Mouse (Mus musculus): ENCODE measurements around the gene Pbx2. TPM values are rescaled to one million over a fixed set of nuclear protein-coding genes. Genes with fewer than 3 reads are reported as not detected.

The Pbx2 gene
- polyA plus RNA-seq, 1 experiment from 2014 or later, result 3.2 TPM

DNA sequence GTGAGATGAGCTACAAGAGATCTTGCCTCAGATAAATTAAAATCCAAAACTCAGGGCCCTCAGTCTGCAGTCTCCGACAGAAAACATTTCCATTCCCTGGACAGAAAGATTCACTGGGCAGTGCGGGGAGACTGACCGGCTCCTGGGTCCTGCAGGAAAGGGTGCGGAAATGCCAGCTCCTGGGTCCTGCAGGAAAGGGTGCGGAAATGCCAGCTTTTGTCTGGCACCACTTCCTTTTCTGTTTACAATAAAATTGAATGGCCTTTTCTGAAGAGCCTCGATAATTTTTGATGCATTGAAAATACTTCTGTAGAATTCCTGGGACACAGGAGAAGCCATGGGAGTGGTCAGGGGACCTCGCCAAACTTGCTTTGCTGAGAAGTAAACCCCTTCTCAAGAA, 31.9 kb upstream of the Pbx2 start:
- H3K9me3 ChIP-seq (replicated peaks; ENCODE audit: control insufficient read depth, low read length), result no peaks in the 10 kb centered on the region
- H3K4me2 ChIP-seq (ENCODE audit: low read depth, low read length), result no peak overlapping the region
- H3K27ac ChIP-seq (ENCODE audit: low read length), result no peak overlapping the region
- no peaks in the 10 kb centered on the region for H3K27me3 ChIP-seq (ENCODE audit: control insufficient read depth, insufficient read depth, low read depth, low read length)
- whole genome bisulfite sequencing (ENCODE audit: insufficient replicate concordance), result 73% methylated on average over 7 of the region's 7 CpGs
- no peak for ATAC-seq (ENCODE audit: low read depth)
- H3K4me1 ChIP-seq (ENCODE audit: control insufficient read depth, low read depth, low read length), result peaks cover 2% of the 10 kb centered on the region
- H3K36me3 ChIP-seq (ENCODE audit: control insufficient read depth, insufficient read depth), result no peaks in the 10 kb centered on the region
- no peak overlapping the region for H3K4me3 ChIP-seq (ENCODE audit: low read depth, low read length)
- H3K9ac ChIP-seq (ENCODE audit: low read depth, low read length), result no peak overlapping the region

DNA sequence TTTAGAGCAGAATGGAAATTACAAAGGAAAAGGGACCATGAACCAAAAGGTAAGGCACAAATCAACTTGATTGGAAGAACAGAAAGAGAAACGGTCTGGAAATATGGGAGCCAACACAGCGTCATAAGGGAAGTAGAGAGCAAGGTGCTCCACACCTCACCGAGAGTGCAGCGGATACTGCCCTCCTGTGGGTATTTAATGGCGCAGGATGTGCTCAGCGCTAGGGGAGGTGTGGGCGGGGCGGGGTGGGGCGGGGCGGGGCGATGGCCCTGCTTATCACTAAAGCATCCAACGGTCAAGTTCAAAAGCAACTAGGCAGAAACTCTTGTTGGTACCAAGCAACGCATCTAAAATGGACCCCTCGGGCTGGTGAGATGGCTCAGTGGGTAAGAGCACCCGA, 31.2 kb upstream of the Pbx2 start:
- 0 out of 2 replicates have a peak, but pooled peaks have one; percentile 32 for ATAC-seq (ENCODE audit: low read depth)
- Histone ChIP-seq H3K27ac (ENCODE audit: low read length) (no peak overlapping the region), H3K4me2 (ENCODE audit: low read depth, low read length) (no peak overlapping the region), H3K27me3 (ENCODE audit: control insufficient read depth, insufficient read depth, low read depth, low read length) (no peaks in the 10 kb centered on the region), H3K9ac (ENCODE audit: low read depth, low read length) (no peak overlapping the region), H3K4me3 (ENCODE audit: low read depth, low read length) (no peak overlapping the region), H3K9me3 (replicated peaks; ENCODE audit: control insufficient read depth, low read length) (no peaks in the 10 kb centered on the region), H3K4me1 (ENCODE audit: control insufficient read depth, low read depth, low read length) (peaks cover 2% of the 10 kb centered on the region), H3K36me3 (ENCODE audit: control insufficient read depth, insufficient read depth) (no peaks in the 10 kb centered on the region)
- WGBS (ENCODE audit: insufficient replicate concordance), result 31% methylated on average over 15 of the region's 15 CpGs

DNA sequence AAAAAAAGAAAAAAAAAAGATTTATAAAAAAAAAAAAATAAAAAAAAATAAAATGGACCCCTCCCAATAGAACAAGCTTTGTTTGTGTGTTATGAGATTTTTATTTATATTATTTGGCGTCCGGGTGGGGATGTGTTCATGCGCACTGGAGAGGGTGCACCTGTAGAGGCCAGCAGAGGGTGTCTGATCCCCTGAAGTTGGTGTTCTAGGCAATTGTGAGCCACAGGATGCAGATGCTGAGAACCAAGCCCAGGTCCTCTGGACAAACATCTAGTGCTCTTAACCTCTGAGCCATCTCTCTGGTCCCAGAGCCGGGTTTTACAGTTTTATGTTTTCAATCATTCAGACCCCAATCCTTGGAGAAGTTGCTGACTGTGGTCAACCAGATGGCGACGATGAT, 30.6 kb upstream of the Pbx2 start:
- H3K27ac ChIP-seq (ENCODE audit: low read length), result no peak overlapping the region
- H3K4me3 ChIP-seq (ENCODE audit: low read depth, low read length), result no peak overlapping the region
- no peak overlapping the region for H3K4me2 ChIP-seq (ENCODE audit: low read depth, low read length)
- no peak for ATAC-seq (ENCODE audit: low read depth)
- H3K9ac ChIP-seq (ENCODE audit: low read depth, low read length), result no peak overlapping the region
- 74% methylated on average over 6 of the region's 6 CpGs for WGBS (ENCODE audit: insufficient replicate concordance)
- H3K9me3 ChIP-seq (replicated peaks; ENCODE audit: control insufficient read depth, low read length), result no peaks in the 10 kb centered on the region
- peaks cover 2% of the 10 kb centered on the region for H3K4me1 ChIP-seq (ENCODE audit: control insufficient read depth, low read depth, low read length)
- H3K27me3 ChIP-seq (ENCODE audit: control insufficient read depth, insufficient read depth, low read depth, low read length), result no peaks in the 10 kb centered on the region
- H3K36me3 ChIP-seq (ENCODE audit: control insufficient read depth, insufficient read depth), result no peaks in the 10 kb centered on the region

DNA sequence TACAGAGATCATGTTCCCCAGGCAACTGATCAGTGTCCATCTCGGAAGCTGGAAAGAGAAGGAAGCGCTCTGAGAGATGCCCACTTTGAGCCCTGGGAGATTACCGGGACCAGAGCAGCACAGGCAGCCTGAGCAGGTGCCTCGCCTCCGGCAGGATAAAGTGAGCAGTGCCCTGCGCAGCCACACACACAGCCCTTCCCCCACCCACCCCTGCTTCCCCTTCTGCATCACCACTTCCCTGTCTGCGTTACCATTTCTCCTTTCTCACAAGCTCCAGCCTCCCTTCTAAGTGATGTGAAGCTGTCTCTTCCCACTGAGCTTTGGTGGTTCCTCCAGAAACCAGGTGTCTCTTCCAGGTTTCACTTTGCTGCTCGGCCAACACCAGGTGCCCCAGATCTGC, 29.9 kb upstream of the Pbx2 start:
- H3K9me3 ChIP-seq (replicated peaks; ENCODE audit: control insufficient read depth, low read length), result no peaks in the 10 kb centered on the region
- no peaks in the 10 kb centered on the region for H3K36me3 ChIP-seq (ENCODE audit: control insufficient read depth, insufficient read depth)
- no peak overlapping the region for H3K9ac ChIP-seq (ENCODE audit: low read depth, low read length)
- ATAC-seq (ENCODE audit: low read depth), result no peak
- WGBS (ENCODE audit: insufficient replicate concordance), result 13% methylated on average over 8 of the region's 8 CpGs
- H3K4me1 ChIP-seq (ENCODE audit: control insufficient read depth, low read depth, low read length), result peaks cover 2% of the 10 kb centered on the region
- H3K4me3 ChIP-seq (ENCODE audit: low read depth, low read length), result no peak overlapping the region
- no peaks in the 10 kb centered on the region for H3K27me3 ChIP-seq (ENCODE audit: control insufficient read depth, insufficient read depth, low read depth, low read length)
- H3K27ac ChIP-seq (ENCODE audit: low read length), result 0 out of 2 replicates have a peak overlapping the region, but pooled peaks have one; percentile 13
- H3K4me2 ChIP-seq (ENCODE audit: low read depth, low read length), result no peak overlapping the region

DNA sequence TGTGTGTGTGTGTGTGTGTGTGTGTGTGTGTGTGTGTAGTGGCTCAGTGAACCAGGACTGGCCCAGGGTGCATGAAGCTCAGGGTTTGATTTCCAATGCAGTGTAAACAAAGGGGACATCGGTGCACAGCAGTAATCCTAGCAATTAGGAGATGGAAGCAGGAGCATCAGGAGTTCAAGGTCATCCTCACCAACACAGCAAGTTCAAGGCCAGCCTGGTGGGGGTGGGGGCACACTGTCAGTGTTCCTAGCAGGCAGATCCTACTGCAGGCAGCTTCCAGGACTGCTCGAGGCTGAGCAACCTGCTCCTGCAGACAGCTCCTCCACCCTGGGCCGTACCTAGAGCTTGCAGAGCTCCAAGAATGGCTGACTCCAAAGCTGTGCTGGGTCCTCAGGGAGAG, 28.5 kb upstream of the Pbx2 start:
- ATAC-seq (ENCODE audit: low read depth), result no peak
- Histone ChIP-seq H3K36me3 (ENCODE audit: control insufficient read depth, insufficient read depth) (no peaks in the 10 kb centered on the region), H3K9ac (ENCODE audit: low read depth, low read length) (no peak overlapping the region), H3K9me3 (replicated peaks; ENCODE audit: control insufficient read depth, low read length) (no peaks in the 10 kb centered on the region), H3K4me2 (ENCODE audit: low read depth, low read length) (no peak overlapping the region), H3K4me1 (ENCODE audit: control insufficient read depth, low read depth, low read length) (peaks cover 2% of the 10 kb centered on the region), H3K27ac (ENCODE audit: low read length) (no peak overlapping the region), H3K27me3 (ENCODE audit: control insufficient read depth, insufficient read depth, low read depth, low read length) (no peaks in the 10 kb centered on the region; the same call in 1 of the 2 replicates), H3K4me3 (ENCODE audit: low read depth, low read length) (no peak overlapping the region)
- 55% methylated on average over 3 of the region's 3 CpGs for WGBS (ENCODE audit: insufficient replicate concordance)

DNA sequence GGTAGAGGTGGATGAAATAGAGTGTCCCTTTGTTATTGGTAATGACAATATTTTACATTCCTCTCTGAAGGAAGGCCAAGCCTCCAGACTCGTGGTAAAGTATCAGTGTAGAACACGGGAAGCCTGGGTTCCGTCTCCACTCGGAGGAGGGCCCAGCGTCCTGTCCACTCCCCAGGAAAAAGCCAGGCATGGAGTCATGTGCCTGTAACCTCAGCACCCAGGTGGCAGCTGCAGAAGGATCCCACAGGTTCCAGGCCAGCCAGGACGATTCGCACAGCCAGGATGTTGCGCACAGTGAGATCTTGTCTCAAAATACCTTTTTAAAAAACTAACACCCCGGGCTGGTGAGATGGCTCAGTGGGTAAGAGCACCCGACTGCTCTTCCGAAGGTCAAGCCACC, 27.7 kb upstream of the Pbx2 start:
- H3K27ac ChIP-seq (ENCODE audit: low read length), result no peak overlapping the region
- H3K4me2 ChIP-seq (ENCODE audit: low read depth, low read length), result no peak overlapping the region
- no peak for ATAC-seq (ENCODE audit: low read depth)
- no peak overlapping the region for H3K9ac ChIP-seq (ENCODE audit: low read depth, low read length)
- H3K4me3 ChIP-seq (ENCODE audit: low read depth, low read length), result no peak overlapping the region
- H3K36me3 ChIP-seq (ENCODE audit: control insufficient read depth, insufficient read depth), result no peaks in the 10 kb centered on the region
- 66% methylated on average over 11 of the region's 11 CpGs for WGBS (ENCODE audit: insufficient replicate concordance)
- no peaks in the 10 kb centered on the region; the same call in 1 of the 2 replicates for H3K27me3 ChIP-seq (ENCODE audit: control insufficient read depth, insufficient read depth, low read depth, low read length)
- H3K9me3 ChIP-seq (replicated peaks; ENCODE audit: control insufficient read depth, low read length), result no peaks in the 10 kb centered on the region
- peaks cover 2% of the 10 kb centered on the region for H3K4me1 ChIP-seq (ENCODE audit: control insufficient read depth, low read depth, low read length)

DNA sequence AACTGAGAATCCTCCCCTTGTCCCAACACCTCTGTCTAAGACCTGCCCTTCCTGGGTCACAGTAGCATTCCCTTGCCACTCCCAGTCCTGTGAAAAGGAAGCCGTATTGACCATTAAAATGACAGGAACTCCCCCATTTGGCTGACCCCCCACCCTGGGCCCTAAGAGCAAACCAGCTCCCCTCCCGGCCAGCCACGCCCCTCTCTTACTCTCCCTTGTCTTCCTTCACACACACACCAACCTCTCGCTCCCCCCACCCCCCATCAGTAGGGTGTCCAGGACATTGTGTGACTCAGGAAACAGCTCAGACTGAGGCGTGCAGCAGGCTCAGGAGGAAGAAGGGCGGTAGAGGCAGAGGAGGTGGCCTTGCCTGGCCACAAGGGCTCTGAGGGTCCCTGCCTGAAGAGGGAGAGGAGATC, 27.1 kb upstream of the Pbx2 start, which contains the start of gene Notch4:
Gene Notch4 (plus strand): TSS at position 266 of the 419 bp plus-strand sequence.
- no peaks in the 10 kb centered on the region for H3K36me3 ChIP-seq (ENCODE audit: control insufficient read depth, insufficient read depth)
- H3K4me3 ChIP-seq (ENCODE audit: low read depth, low read length), result no peak within 1 kb of the TSS
- ATAC-seq (ENCODE audit: low read depth), result 0 out of 2 replicates have a peak, but pooled peaks have one; percentile 30
- H3K27me3 ChIP-seq (ENCODE audit: control insufficient read depth, insufficient read depth, low read depth, low read length), result no peaks in the 10 kb centered on the region; the same call in 1 of the 2 replicates
- H3K4me2 ChIP-seq (ENCODE audit: low read depth, low read length), result no peak within 1 kb of the TSS
- H3K27ac ChIP-seq (ENCODE audit: low read length), result peak within 1 kb of the TSS; percentile 41; the same call in 1 of the 2 replicates
- H3K9me3 ChIP-seq (replicated peaks; ENCODE audit: control insufficient read depth, low read length), result no peaks in the 10 kb centered on the region
- H3K9ac ChIP-seq (ENCODE audit: low read depth, low read length), result no peak within 1 kb of the TSS
- WGBS (ENCODE audit: insufficient replicate concordance), result 4% methylated on average over 6 of the region's 6 CpGs
- H3K4me1 ChIP-seq (ENCODE audit: control insufficient read depth, low read depth, low read length), result peaks cover 2% of the 10 kb centered on the region

DNA sequence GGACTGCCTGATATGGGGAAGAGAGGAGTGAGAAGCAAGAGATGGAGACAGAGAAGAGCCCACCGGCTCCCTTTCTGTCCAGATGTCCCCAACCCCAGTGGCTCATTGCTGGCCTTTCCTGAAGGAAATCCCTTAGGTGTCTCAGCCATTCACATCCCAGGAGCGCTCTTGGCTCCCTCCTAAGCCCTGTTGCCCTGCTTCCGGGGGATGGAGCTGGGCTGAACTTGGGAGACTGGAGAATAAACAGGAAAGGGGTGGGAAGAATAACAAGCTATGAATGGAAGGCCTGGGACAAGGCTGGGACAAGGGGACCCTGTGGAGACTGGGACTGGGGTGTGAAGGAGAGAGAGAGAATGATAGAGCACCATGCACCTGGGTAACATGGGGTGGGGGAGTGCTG, 26.3 kb upstream of the Pbx2 start:
- Histone ChIP-seq H3K27ac (ENCODE audit: low read length) (no peak overlapping the region), H3K4me3 (ENCODE audit: low read depth, low read length) (no peak overlapping the region), H3K9ac (ENCODE audit: low read depth, low read length) (no peak overlapping the region), H3K4me1 (ENCODE audit: control insufficient read depth, low read depth, low read length) (peaks cover 2% of the 10 kb centered on the region), H3K36me3 (ENCODE audit: control insufficient read depth, insufficient read depth) (no peaks in the 10 kb centered on the region), H3K27me3 (ENCODE audit: control insufficient read depth, insufficient read depth, low read depth, low read length) (no peaks in the 10 kb centered on the region; the same call in 1 of the 2 replicates), H3K9me3 (replicated peaks; ENCODE audit: control insufficient read depth, low read length) (no peaks in the 10 kb centered on the region), H3K4me2 (ENCODE audit: low read depth, low read length) (no peak overlapping the region)
- 46% methylated on average over 3 of the region's 3 CpGs for WGBS (ENCODE audit: insufficient replicate concordance)
- ATAC-seq (ENCODE audit: low read depth), result peak; percentile 43; the same call in 1 of the 2 replicates

DNA sequence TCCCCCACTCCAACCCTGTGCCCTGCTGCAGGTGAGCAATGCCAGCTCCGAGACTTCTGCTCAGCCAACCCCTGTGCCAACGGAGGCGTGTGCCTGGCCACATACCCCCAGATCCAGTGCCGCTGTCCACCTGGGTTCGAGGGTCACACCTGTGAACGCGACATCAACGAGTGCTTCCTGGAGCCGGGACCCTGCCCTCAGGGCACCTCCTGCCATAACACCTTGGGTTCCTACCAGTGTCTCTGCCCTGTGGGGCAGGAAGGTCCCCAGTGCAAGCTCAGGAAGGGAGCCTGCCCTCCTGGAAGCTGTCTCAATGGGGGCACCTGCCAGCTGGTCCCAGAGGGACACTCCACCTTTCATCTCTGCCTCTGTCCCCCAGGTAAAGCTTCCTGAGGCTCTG, 23.8 kb upstream of the Pbx2 start:
- H3K4me1 ChIP-seq (ENCODE audit: control insufficient read depth, low read depth, low read length), result no peaks in the 10 kb centered on the region
- no peak overlapping the region for H3K4me3 ChIP-seq (ENCODE audit: low read depth, low read length)
- no peak overlapping the region for H3K4me2 ChIP-seq (ENCODE audit: low read depth, low read length)
- no peaks in the 10 kb centered on the region; the same call in 1 of the 2 replicates for H3K27me3 ChIP-seq (ENCODE audit: control insufficient read depth, insufficient read depth, low read depth, low read length)
- no peak for ATAC-seq (ENCODE audit: low read depth)
- H3K9ac ChIP-seq (ENCODE audit: low read depth, low read length), result no peak overlapping the region
- H3K27ac ChIP-seq (ENCODE audit: low read length), result no peak overlapping the region
- 64% methylated on average over 9 of the region's 9 CpGs for WGBS (ENCODE audit: insufficient replicate concordance)
- H3K36me3 ChIP-seq (ENCODE audit: control insufficient read depth, insufficient read depth), result no peaks in the 10 kb centered on the region
- H3K9me3 ChIP-seq (replicated peaks; ENCODE audit: control insufficient read depth, low read length), result no peaks in the 10 kb centered on the region

Measured in liver, embryonic 16.5 days (tissue).